Mouse (Mus musculus) erythroblast, embryonic 14.5 days (primary cell): Measurements from ENCODE around the gene Ier5.

Experiments used
- GATA1 ChIP-seq: IDR thresholded peaks from 2 replicates; pipeline ENCODE4 v1.6.1; 2012; ENCODE audit warnings: low read length, inconsistent platforms, mixed read lengths
- TAL1 ChIP-seq: IDR thresholded peaks from 3 replicates; pipeline ENCODE4 v1.6.1; 2012; ENCODE audit warnings: low read length, inconsistent platforms, mixed read lengths

DNA sequence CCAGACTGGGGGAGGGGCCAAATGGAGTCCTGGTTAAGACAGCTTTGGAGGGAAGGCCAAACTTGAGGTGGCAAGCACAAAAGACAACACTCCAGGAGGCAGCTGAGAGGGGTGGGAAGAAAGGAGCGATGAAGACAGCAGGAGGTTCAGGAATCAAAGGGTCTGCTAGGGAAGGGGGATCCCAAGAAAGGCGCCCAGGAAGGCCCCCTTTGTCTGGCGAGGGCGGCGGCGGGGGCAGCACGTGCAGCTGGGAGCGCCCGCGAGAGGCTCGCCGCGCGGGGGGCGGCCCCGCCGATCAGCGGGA lies 16.5 kb downstream of the Ier5 start:
- TF ChIP-seq GATA1 (no peak), TAL1 (no peak)
